Mouse (Mus musculus) heart, postnatal 14 days (tissue): ENCODE data around the gene St3gal6. TPM values are rescaled to one million over a fixed set of nuclear protein-coding genes. Genes with fewer than 3 reads are reported as not detected.
A peak's percentile ranks its signal among the peaks of the same experiment; 100 is the strongest.
"Not testable (repeated sequence)": the region's sequence is repeated elsewhere in the genome, so short reads cannot be mapped to it uniquely, and the experiment has no call there.

Source experiments
- DNase-seq, 2 experiments: peaks; one replicate each; pipeline ENCODE4 v3.0.0; 2021 to 2022
- intact Hi-C: fragments of 180-260 bp; cut with DNase I; formaldehyde crosslinking; loops from one replicate; pipeline ENCODE4 v1.15.1; 2025
- total RNA-seq, 2 experiments: library from RNA; stranded (reverse); gene quantifications; 2 replicates each; pipeline ENCODE4 v1.2.3; 2021

The St3gal6 gene
- total RNA-seq, 2 experiments from 2014 or later, result 33.5 to 37.5 TPM

DNA sequence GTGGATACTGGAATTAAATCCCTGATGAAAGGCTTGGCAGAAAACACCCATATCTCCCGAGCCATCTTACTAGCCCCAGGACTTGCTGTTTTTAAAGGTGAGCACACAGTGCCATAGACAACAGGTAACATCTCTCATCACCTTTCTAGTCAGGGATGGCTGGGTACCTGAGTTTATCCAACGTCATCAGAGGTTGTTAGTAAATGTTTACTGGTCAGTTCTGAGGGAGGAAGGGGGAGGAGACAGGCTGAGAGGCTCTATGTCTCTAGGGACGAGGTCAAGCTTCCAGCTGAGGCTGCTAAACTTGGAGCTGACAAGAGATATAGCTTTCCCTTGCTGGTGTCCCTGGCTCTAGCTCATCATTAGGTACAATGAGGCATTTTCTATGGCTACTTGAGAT lies 41.7 kb downstream of the St3gal6 start:
- intact Hi-C loops, result no loop called here
- DNase-seq, result no peak

DNA sequence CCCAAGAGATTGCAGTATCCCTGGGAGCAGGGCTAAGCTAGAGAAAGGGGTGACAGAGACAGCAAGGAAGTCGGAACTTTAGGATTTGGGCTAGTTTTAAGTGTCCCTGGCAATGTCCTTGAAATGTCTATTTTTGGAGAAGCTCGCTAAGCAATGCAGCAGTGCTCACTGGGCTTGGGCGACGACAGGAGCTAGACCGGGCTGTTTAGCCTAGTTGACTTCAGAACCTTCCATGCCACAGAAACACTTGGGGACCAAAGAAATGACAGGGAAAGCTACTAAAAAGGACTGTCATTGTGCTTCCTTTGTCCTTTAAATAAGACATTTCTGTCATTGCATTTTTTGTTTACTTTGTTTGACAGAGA lies 42.2 kb downstream of the St3gal6 start:
- intact Hi-C loops, result no loop called here
- DNase-seq, result no peak

GRCm38 (mm10) chr16:58481219-58481905 lies 42.7 kb downstream of the St3gal6 start:
- intact Hi-C loops, result no loop called here
- no peak for DNase-seq

DNA sequence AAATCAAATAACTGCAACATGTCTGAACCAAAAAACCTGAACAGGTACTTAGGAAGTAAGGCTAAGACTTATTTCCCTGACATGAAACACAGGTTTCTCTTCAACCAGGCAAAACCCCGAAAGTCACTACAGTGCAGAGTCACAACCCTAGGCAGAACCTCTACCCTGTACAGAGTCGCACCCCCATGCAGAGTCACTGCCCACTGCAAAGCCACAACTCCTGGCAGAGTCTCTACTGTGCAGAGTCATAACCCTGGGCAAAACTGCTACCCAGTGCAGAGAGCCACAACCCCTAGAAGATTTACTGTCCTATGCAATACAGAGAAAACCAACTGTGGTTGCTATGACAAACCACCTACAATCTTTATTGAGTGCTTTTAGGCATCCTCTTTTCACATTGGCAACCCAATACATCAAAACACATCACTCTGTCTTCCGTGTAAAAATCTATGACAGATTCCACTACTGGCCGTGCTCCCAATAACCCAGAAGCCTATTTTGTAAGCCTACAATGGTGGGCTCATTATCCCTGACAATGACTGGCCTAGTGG lies 44.1 kb downstream of the St3gal6 start:
- intact Hi-C loops, result loop anchor here (5.0 kb wide), 1 partner anchor 42 kb away; the partner anchor contains the start of gene St3gal6
- DNase-seq, result no peak

DNA sequence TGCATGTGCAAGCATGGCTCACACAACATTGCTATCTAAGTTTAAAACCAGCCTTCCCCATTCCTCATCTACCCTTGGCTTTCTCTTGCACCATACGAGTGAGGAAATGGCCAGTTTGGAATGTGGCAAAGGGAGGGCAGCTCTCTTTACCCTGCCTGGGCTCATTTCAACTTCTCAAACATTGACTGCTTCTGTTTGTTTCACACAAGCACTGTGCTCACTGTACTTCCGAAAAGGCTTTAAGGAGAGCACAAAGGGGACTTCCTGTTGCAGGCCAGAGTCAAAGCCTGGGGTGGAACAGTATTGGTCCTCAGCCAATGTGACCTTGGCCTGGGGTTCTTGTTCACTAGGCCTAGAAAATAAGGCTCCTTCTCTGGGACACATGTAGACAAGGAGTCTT lies 47.7 kb downstream of the St3gal6 start:
- intact Hi-C loops, result loop anchor here (5.0 kb wide), 1 partner anchor 46 kb away; the partner anchor contains the start of gene St3gal6
- peak; percentile 46 to 53 for DNase-seq

GRCm38 (mm10) chr16:58475544-58476154 lies 48.4 kb downstream of the St3gal6 start:
- intact Hi-C loops, result loop anchor here (5.0 kb wide), 1 partner anchor 47 kb away; the partner anchor contains the start of gene St3gal6
- DNase-seq, result no peak

DNA sequence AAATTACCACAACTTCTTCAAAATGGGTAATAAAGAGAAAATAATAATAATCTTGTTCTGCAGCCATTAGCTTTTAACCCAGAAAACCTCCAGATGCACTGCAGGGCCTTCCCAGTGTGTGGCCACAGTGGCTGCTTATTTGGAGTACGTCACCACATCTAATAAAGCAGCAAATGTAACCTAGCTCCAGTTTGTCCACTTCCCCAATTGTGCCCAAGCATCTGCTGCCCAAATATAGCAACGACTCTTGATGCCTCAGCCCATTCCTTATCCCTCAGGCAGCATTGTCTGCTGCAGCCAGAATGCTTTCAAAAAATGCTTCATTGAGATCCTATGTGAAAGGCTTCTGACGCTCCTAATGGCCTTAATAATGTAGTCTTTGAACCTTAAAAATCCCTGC lies 49.2 kb downstream of the St3gal6 start:
- intact Hi-C loops, result loop anchor here (5.0 kb wide), 1 partner anchor 47 kb away; the partner anchor contains the start of gene St3gal6
- DNase-seq, result no peak

- DNase-seq, result no peak
- intact Hi-C loops, result no loop called here
These were observed 53.2 kb downstream of the St3gal6 start for GRCm38 (mm10) chr16:58470841-58471240.

DNA sequence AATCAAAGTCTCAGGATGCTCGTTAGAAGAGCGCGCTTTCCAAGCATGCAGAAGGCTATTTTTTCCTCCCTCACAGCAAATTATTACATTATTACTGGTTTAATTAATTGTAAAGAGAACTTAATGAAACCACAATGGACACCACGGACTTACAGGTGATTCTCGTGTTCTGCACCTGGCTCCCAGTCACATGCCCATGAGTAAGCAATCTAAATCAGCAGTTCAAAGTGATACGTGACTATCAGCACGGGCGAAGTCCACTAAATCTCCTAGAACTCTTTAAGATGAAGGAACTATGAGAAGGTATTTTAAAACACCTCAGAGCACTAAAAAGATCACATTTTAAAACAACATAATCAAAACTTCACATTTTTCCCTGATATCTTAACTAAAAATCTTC lies 54.0 kb downstream of the St3gal6 start:
- intact Hi-C loops, result no loop called here
- no peak for DNase-seq

DNA sequence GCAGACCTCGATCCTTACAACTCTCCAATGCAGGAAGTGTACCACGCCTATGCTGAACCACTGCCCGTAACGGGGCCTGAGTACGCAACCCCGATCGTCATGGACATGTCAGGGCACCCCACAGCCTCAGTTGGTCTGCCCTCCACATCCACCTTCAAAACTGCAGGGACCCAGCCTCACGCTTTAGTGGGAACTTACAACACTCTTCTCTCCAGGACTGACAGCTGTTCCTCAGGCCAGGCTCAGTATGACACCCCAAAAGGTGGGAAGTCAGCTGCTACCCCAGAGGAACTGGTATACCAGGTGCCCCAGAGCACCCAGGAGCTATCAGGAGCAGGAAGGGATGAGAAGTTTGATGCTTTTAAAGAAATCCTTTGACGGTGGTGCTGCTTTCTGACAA lies 58.6 kb downstream of the St3gal6 start:
- intact Hi-C loops, result no loop called here
- no peak for DNase-seq

DNA sequence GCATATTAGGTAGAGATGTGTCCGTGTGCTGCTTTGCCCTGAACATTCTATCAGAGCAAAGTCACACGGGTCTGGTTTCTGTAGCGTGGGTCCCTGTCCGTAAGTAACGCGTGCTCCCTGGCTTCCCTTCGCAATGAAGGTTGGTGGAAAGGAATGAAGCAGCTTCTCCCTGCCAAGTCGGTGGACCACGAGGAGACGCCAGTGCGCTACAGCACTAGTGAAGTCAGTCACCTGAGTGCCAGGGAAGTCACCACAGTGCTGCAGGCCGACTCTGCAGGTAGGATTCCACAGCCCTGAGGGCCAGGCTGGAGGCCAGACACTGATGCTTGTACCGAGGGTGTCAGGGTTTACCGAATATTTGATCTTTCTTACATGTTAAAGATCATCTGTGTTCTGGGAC lies 60.0 kb downstream of the St3gal6 start:
- DNase-seq, result no peak
- intact Hi-C loops, result no loop called here

- intact Hi-C loops, result no loop called here
- no peak for DNase-seq
These were observed 61.5 kb downstream of the St3gal6 start for GRCm38 (mm10) chr16:58462519-58462918.

DNA sequence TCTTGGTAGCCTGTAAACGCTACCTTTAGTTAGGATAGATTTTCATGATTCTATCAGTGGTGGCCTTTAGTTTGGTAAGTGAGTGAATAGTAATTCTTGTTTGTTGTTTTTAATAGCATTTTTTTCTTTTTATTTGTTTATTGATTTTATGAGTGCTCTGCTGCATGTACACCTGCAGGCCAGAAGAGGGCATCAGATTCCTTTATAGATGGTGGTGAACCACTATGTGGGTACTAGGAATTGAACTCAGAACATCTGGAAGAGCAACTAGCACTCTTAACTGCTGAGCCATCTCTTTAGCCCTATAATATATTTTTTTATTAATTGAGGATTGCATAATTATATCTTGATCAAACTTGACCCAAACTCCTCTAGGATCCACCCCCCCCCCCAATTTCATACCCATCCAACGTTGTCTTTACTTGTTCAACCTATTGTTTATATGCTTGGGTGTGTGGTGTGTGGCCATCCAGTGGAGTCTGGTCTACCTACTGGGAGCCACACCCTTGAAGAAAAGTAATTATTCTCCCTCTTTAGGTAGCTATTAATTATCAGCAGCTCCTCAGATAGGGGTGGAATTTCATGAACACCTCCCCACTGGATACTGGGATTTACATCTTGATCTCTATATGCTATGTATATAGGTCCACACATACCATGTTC lies 62.1 kb downstream of the St3gal6 start:
- intact Hi-C loops, result no loop called here

GRCm38 (mm10) chr16:58460386-58460785 lies 63.7 kb downstream of the St3gal6 start:
- no peak for DNase-seq
- intact Hi-C loops, result no loop called here

More for the DNA sequence above, 62.1 kb downstream of the St3gal6 start:
- no peak for DNase-seq

- DNase-seq, result not testable (repeated sequence)
- intact Hi-C loops, result loop anchor here (2.0 to 10.0 kb wide), 3 partner anchors 63 to 945 kb away; partner anchors contain the start of gene Gabrr3
These were observed 64.1 kb downstream of the St3gal6 start for GRCm38 (mm10) chr16:58459966-58460365.

- intact Hi-C loops, result loop anchor here (10.0 kb wide), 2 partner anchors 822 to 948 kb away; partner anchors contain the start of gene Gabrr3
- DNase-seq, result no peak
These were observed 67.1 kb downstream of the St3gal6 start for GRCm38 (mm10) chr16:58456991-58457390.

DNA sequence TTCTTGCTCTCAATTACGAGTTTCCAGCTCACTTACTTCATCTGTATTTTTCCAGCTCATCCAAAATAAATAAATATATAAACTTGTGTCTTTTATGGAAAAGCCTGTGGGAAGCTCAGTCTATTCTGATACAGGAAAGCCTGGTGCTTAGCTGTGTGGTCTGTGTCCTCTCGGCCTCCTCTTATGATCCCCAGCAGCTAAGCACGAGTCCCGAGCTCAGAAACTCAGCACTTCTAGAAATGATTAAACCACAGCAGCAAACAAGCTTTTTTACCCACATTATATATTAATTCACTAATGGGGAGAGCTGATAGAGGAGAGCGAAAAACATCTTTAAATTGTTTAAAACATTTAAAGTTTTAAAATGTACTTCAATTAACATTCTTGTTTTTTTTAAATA lies 67.6 kb downstream of the St3gal6 start:
- intact Hi-C loops, result loop anchor here (10.0 kb wide), 2 partner anchors 822 to 948 kb away; partner anchors contain the start of gene Gabrr3
- no peak for DNase-seq

GRCm38 (mm10) chr16:58455118-58455517 lies 68.9 kb downstream of the St3gal6 start:
- intact Hi-C loops, result loop anchor here (10.0 kb wide), 2 partner anchors 820 to 950 kb away; partner anchors contain the start of gene Gabrr3
- DNase-seq, result no peak

DNA sequence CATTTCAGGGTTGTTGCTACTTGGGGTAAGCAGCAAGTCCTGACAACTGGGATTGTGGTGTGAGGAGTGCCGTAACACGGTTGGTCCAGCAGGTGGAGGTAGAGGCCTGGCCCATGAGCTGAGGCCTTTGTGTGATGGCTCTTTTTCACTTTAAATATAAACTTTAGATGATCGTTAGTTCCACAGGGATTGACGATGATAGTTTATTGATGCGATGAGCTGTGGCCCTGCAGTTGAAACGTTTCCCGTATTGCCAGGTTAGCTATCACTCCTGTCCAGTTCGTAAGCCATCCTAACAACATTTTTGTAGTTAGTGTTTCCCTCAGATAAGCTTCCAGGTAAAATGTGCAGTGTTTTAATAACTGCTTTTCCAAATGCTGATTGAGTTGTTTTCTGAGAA lies 69.4 kb downstream of the St3gal6 start:
- intact Hi-C loops, result loop anchor here (1.0 to 10.0 kb wide), 5 partner anchors 170 to 950 kb away; partner anchors contain the start of genes Cldnd1 and Gabrr3
- DNase-seq, result peak; percentile 63 to 76

- no peak for DNase-seq
- intact Hi-C loops, result loop anchor here (1.0 to 10.0 kb wide), 5 partner anchors 170 to 951 kb away; partner anchors contain the start of genes Cldnd1 and Gabrr3
These were observed 70.2 kb downstream of the St3gal6 start for GRCm38 (mm10) chr16:58453820-58454219.
